Mouse (Mus musculus): Measurements from ENCODE around the gene Treml1. TPM values are rescaled to one million over a fixed set of nuclear protein-coding genes. Genes with fewer than 3 reads are reported as not detected.

The Treml1 gene
- not detected for polyA plus RNA-seq (2014; fragmentation: Illumina TruSeq; extraction: RNeasy Lipid Tissue Mini Kit (QIAGEN cat#74804); ENCODE audit: low read depth, low replicate concordance)

DNA sequence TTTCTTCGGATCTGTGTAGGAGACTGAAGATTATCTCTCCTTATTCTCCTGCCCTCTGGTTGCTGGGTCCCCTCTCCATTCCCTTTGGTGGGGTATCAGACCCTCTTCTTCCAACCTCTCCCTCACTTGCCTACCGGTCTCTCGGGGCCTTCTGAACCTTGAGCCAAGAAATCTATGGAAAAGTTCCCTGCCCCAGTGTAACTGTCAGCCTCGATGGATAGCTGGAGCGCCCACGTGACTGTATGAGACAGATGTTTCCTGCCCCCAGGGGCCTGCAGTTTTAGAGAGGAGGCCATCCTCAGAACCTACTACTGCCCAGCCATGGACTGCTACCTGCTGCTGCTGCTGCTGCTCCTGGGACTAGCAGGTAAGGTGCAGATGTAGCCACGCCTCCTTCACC is at the start of gene Treml1:
Gene Treml1 (plus strand): TSS at position 301 of the 400 bp plus-strand sequence.

DNA sequence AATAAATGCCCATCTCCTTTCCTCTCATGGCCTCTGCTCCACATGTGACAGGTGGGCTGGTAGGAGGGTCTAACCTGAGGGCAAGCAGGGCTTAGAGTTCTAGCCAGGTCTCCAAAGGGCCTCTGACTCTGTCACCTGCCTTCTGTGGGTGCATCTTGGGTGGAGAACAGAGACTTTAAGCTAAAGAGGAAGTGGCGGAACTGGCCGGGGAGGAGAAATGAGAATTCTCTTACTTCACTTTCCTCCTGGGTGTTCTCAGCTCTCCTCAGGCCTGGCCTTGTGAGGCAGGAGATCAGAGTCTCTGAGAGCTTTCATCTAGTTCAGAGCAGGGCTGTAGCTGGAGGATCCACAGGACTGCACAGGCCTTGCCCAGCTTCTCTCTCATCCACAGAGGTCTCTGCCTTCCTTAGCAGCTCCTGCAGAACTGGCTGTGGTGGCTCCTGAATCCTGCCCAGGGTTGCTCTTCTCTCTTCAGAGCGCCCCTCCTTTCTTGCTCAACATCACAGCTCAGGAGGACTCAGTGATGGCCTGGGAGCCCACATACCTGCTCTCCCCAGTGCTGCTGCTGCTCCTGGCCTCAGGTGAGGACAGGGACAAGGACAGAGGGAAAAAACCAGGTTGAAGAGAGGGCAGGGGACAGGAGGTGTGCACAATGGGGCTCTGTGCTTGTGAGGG is 43.7 kb upstream of the Treml1 start, which contains the start of gene B430306N03Rik:
Gene B430306N03Rik (plus strand): TSS at position 237 of the 675 bp plus-strand sequence.

GRCm38 (mm10) chr17:48346231-48346630 is 13.5 kb upstream of the Treml1 start, which contains the start of gene Trem2:
Trem2 (plus strand) TSS chr17:48346401.

DNA sequence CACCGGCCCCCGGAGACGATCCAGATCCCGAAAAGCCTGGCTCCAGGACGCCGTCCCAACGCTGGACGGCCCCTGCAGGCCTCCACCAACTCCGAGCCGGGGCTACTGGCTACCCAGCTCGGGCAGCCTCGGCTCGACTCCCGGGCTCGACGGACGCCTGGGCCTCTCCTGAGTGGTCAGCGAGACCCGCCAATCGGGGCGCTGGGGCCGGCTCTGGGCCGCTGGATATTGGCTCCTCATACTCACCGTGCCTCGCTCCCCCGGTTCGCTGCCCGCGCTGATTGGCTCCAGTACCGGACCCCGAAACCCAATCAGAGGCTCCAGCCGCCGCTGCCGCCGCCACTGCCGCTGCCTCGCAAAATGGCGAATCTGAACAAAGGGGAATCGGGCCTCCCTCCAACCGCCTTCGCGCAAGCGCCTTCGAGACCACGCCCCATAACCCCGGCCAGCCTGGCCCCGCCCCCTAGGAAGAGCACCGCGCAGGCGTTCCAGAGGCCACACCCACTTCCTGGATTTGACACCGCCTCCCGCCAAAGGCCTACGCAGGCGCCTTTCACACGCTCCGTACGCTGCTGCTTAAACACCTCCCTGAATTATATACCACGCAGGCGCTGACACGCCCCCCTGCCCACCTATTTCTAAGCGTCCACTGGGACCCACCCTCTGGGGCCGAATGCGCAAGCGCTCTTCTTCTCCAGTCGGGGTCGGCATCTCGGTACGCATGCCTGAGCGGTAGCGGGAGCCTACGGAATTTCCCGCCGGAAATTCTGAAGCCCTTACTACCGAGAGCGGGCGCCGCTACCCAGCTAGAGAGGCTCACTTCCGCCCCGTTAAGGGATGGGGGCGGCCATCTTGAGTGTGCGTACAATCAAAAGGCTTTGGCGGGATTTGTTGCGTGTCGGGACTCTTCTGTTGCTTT is 49.9 kb downstream of the Treml1 start, which contains the start of the genes Nfya and Oard1:
Gene Nfya (minus strand): TSS at position 527 of the 919 bp plus-strand sequence.
Gene Oard1 (plus strand): TSS at position 635 of the 919 bp plus-strand sequence.

Other genes starting within 250 kb of the Treml1 start
- gene 9830107B12Rik, start 213.6 kb upstream of the Treml1 start, polyA plus RNA-seq (2014; fragmentation: Illumina TruSeq; extraction: RNeasy Lipid Tissue Mini Kit (QIAGEN cat#74804); ENCODE audit: low read depth, low replicate concordance): not detected
- 0.74 TPM for gene A530064D06Rik, start 192.6 kb upstream of the Treml1 start, polyA plus RNA-seq (2014; fragmentation: Illumina TruSeq; extraction: RNeasy Lipid Tissue Mini Kit (QIAGEN cat#74804); ENCODE audit: low read depth, low replicate concordance)
- not detected for gene Trem1, start 127.1 kb upstream of the Treml1 start, polyA plus RNA-seq (2014; fragmentation: Illumina TruSeq; extraction: RNeasy Lipid Tissue Mini Kit (QIAGEN cat#74804); ENCODE audit: low read depth, low replicate concordance)
- gene Trem3, start 112.1 kb upstream of the Treml1 start, polyA plus RNA-seq (2014; fragmentation: Illumina TruSeq; extraction: RNeasy Lipid Tissue Mini Kit (QIAGEN cat#74804); ENCODE audit: low read depth, low replicate concordance): not detected
- 0.53 TPM for gene Treml4, start 95.6 kb upstream of the Treml1 start, polyA plus RNA-seq (2014; fragmentation: Illumina TruSeq; extraction: RNeasy Lipid Tissue Mini Kit (QIAGEN cat#74804); ENCODE audit: low read depth, low replicate concordance)
- 0.36 TPM for gene Treml2, start 60.4 kb upstream of the Treml1 start, polyA plus RNA-seq (2014; fragmentation: Illumina TruSeq; extraction: RNeasy Lipid Tissue Mini Kit (QIAGEN cat#74804); ENCODE audit: low read depth, low replicate concordance)
- 0.68 TPM for gene B430306N03Rik, start 43.8 kb upstream of the Treml1 start, polyA plus RNA-seq (2014; fragmentation: Illumina TruSeq; extraction: RNeasy Lipid Tissue Mini Kit (QIAGEN cat#74804); ENCODE audit: low read depth, low replicate concordance)
- gene Trem2, start 13.5 kb upstream of the Treml1 start, polyA plus RNA-seq (2014; fragmentation: Illumina TruSeq; extraction: RNeasy Lipid Tissue Mini Kit (QIAGEN cat#74804); ENCODE audit: low read depth, low replicate concordance): 11.4 TPM
- 24.5 TPM for gene Nfya, start 50.0 kb downstream of the Treml1 start, polyA plus RNA-seq (2014; fragmentation: Illumina TruSeq; extraction: RNeasy Lipid Tissue Mini Kit (QIAGEN cat#74804); ENCODE audit: low read depth, low replicate concordance)
- 39.9 TPM for gene Oard1, start 50.1 kb downstream of the Treml1 start, polyA plus RNA-seq (2014; fragmentation: Illumina TruSeq; extraction: RNeasy Lipid Tissue Mini Kit (QIAGEN cat#74804); ENCODE audit: low read depth, low replicate concordance)
- gene Apobec2, start 73.0 kb downstream of the Treml1 start, polyA plus RNA-seq (2014; fragmentation: Illumina TruSeq; extraction: RNeasy Lipid Tissue Mini Kit (QIAGEN cat#74804); ENCODE audit: low read depth, low replicate concordance): 0.21 TPM
- gene Tspo2, start 91.6 kb downstream of the Treml1 start, polyA plus RNA-seq (2014; fragmentation: Illumina TruSeq; extraction: RNeasy Lipid Tissue Mini Kit (QIAGEN cat#74804); ENCODE audit: low read depth, low replicate concordance): not detected
- 1.2 TPM for gene Unc5cl, start 95.0 kb downstream of the Treml1 start, polyA plus RNA-seq (2014; fragmentation: Illumina TruSeq; extraction: RNeasy Lipid Tissue Mini Kit (QIAGEN cat#74804); ENCODE audit: low read depth, low replicate concordance)

Measured in adipose tissue, adult 10 weeks (tissue).